Mouse (Mus musculus): Measurements from ENCODE around the gene Cenps.

The Cenps gene

DNA sequence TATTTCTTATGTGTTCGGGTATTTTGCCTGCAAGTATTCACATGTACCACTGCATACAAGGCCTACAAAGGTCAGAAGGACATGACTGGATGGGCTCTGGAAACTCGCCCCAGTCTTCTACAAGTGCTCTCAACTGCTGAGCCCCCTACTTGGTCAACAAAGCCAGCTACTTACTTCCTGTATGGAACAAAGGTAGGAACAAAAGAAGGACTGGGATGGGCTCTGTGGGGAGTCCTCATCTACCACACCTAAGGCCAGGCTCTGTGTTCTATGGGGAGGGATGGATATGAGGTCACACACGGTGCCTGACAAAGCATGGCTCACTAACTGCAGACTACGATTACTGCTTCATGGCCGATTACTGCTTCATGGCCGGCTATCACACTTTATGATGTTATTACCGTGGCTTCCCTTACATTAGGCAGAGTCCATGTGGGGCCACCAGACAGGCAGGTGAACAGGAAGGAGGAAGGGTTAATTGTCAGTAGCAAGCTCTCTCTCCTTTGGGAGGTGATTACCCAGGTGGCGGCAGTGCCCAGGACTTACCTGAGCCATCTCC is 20.1 kb upstream of the Cenps start:
- peak; percentile 89 for DNase-seq (ENCODE audit: low read depth, low spot score)

DNA sequence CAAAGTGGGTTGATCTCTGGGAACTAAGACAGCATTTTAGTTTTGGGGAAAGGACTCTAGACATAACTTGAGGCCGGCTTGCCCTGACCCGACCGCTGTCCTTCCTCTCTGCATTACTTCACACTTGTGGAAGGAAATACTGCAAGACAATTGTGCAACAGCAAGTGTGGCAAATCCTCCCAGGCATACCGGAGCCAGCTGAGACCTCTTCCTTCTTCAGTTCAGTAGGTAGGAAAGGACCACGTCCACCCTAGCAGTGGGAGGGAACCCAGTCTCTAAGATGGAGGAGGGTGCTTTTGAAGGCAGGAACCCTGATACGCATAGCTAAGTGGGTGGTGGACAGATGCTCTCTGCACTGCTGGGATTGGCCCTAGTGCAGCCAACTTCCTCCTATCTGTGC is 18.3 kb upstream of the Cenps start:
- DNase-seq (ENCODE audit: low read depth, low spot score) = no peak

DNA sequence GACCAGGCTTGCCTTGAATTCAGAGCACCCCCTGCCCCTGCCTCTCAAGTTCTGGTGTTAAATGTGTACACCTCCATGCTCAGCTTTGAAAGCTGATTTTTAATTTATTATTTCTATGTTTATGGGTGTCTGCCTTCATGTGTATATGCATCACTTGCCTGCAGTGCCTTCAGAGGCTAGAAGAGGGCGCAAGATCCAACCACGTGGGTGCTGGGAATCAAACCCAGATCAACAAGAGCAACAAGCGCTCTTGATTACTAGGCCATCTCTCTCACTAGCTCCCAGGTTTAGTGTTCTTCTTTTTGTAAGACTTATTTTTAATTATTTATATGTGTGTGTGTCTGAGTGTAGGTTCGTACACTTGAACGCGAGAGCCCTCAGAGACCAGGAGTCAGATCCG is 17.4 kb upstream of the Cenps start:
- DNase-seq (ENCODE audit: low read depth, low spot score) = no peak

DNA sequence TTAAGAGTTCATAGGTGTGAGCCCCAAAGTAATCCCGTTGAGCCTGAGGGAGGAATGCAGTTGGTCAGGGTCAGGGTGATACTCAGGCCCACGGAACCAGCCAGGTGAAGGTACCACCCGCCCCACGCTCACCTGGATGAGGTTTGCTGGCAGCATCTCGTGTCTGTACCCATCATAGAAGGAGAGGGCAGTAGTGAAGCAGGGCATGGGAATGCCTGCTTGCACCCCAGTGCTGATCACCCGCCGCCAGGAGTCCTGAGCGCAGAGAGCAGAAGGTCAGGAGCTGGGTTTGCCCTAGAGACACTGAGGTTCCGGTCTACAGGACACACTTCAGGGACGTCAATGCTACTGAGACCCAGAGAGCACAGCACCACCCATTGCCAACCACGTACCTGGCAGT is 13.3 kb upstream of the Cenps start:
- DNase-seq (ENCODE audit: low read depth, low spot score) = no peak

DNA sequence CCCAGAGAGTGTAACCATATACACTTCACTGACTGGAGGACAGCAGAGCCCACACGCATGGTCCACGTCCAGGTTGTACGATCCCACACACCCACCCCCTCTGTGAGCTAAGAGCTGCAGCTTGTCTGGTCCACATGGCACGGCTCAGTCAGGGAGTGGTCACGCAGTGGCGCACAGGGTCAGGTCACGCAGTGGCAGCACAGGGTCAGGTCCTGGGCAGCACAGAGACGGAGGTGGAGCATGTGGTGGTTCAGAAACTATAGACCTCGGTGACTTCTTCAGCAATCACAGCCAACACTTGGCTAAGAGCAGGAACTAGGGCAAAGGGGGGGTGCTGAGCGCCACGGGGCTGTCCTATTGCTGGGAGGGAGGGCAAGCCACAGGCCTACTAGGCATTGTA is 12.8 kb upstream of the Cenps start:
- DNase-seq (ENCODE audit: low read depth, low spot score) = no peak

DNA sequence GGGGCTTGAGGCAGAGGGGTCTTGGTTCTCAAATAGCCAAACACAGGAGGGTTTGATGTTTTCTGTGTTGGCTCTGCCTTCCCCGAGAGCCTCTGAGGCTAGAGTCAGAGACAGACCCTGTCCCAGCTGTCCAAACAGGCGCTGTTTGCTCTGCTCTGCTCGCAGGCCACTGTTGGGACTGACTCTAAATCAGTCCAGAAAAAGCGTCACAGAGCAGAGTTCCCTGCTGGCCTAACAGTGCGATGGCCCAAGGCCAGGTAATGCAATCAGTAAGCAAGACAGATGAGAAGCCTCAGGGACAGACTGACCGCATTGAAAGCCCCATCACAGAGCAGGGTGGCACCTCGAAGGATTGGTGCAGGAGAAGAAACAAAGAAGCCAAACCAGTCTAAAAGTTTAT is 12.2 kb upstream of the Cenps start:
- no peak for DNase-seq (ENCODE audit: low read depth, low spot score)

DNA sequence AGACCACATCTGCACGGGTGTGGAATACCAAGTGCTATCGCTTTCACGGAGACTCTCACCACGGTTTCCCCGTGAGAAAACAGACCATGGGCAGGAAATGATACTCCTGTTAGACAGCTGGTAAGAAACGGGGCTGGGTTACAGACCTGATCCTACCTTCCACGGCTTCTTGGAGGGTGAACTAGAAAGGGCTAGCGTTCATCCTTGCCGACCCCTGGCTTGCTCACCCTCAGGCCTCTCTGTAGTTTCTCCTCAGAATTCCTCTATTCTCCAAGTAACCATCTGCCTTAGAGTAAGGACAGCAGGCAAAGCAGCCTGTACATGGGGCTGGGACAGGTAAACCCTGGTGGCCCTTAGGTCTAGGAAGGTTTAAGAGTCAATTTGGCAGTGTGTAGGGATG is 11.8 kb upstream of the Cenps start:
- DNase-seq (ENCODE audit: low read depth, low spot score) = no peak

DNA sequence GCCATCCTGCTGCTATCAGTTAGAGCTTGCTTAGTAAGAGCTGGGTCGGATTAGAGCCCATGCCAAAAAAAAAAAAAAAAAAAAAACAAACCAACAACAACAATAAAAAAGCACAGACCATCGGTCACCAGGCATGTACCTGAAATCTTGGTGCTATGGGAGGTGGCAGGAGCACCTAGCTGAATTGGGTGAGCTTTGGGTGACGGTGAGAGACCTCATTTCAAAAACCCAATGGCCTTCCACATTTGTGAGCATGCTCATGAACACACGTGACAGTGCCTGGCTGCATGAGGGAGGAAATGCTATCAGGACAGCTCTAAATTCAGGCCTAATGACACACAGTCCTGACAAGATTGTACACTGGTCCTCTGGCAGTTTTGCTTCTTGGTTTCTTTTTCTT is 10.7 kb upstream of the Cenps start:
- no peak for DNase-seq (ENCODE audit: low read depth, low spot score)

DNA sequence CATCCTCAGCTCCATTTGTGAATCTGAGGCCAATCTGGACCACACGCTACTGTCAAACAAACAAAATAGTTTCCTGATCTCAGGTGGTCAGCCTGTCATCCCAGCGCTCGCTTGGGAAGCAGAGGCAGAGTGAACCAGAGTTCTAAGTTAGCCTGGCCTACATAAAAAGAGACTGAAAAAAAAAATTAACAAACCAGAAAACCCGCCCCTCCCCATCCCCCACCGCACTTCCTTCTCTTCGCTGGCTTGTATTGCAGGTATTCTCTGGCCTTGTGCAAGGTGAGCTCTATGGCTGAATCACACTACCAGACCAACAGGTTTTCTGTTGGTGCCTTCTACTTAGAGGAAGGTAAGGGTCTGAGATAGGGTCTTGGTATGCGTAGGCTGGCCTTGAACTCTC is 10.1 kb upstream of the Cenps start:
- DNase-seq (ENCODE audit: low read depth, low spot score) = no peak

DNA sequence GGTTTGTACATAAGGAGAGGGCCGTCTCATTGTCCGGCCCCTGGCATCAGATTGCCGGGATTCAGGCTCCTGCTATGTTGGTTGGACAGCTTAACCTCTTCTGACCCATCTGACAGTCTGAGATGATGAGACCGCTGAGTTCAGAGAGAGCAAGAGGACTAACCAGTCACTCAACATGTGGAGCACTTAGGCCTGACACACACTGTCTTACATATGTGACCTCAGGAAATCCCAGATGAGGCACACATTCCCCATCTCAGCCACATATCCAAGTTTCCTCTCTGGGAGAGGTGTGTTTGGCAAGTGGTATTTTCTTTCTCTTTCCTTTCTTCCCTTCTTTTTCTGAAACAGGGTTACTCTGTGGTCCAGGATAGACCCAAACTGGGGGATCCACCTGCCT is 7.7 kb upstream of the Cenps start:
- DNase-seq (ENCODE audit: low read depth, low spot score) = no peak

DNA sequence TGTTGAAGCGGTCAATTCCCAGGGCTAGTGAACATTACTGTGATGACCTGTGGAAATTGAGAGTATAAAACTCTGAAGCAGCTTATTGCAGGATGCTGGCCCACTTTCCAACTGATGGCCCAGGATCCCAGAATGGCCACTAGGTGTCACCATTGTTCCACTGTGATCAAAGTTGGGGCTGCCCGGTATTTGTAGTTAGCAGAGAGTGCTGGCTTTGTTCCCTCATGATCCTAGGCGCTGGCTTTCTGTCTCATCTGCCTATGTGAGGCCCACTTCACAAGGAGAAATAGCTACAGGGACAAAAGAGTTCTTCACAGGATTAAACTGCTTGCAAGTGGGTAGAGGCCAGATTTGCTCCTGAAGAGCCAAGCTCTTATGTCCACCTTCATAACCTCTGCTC is 7.0 kb upstream of the Cenps start:
- peak; percentile 77 for DNase-seq (ENCODE audit: low read depth, low spot score)

DNA sequence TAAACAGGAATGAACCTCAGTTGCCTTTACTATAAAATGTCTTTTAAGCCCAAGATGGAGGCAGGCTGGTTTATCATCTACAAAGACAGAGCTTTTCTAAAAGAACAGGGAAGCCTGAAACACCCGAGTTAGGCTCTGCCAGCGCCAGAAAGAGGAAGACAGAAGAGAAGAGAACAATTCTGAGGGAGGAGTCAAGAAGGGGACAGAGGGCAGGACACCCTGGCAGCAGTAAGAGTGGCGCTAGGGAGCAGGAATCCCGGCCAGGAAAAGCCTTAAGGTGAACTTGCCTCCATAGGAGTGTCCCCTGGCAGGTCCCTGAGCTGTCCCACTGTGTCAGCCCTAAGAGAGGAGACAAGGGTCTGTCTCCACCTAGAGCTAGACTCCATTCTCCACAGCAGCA is 6.2 kb upstream of the Cenps start:
- DNase-seq (ENCODE audit: low read depth, low spot score) = no peak

DNA sequence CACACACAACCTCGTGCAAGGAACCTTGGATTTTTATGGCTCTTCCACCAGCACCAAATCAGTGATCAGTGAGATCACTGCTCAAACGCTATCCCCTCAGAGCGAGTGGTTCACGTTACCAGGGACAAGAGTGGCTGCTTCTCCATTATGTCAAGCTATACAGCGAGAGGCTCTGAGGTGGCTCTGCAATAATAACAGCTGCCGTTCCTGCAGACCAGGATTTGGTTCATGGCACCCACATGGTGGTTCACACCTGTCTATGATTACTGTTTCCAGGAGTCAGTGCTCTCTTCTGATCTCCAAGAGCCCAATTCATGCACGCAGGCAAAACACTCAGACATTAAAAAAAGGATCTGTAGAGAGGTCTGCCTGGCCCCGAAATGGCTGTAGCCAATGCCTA is 1.1 kb upstream of the Cenps start:
- no peak for DNase-seq (ENCODE audit: low read depth, low spot score)

DNA sequence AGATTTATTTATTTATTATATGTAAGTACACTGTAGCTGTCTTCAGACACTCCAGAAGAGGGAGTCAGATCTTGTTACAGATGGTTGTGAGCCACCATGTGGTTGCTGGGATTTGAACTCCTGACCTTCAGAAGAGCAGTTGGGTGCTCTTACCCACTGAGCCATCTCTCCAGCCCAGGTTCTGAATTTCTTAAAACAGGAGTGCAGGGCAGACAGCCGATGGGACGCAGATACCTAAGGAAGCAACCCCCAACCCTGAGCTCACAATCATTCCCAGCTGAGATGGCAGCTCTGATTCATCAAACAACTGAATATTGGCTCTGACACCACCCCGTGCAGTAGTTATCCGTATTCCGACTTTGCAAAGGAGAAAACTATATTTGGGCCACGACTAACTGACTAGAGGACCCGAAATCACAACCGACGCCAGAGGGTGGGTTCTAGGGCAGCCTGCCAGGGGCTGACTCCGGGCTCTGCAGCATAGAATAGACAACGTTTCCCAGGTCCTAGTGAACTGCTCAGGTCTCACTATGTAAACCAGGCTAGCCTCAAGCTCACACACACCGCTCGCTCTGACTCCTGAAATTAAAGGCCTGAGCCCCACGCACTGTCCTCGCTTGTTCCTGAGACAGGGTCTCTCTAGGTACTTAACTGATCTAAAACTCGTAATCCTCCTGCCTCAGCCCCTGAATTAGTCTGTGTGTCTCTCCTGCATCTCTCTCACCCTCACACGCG is 1.1 kb downstream of the Cenps start:
- DNase-seq (ENCODE audit: low read depth, low spot score) = no peak

DNA sequence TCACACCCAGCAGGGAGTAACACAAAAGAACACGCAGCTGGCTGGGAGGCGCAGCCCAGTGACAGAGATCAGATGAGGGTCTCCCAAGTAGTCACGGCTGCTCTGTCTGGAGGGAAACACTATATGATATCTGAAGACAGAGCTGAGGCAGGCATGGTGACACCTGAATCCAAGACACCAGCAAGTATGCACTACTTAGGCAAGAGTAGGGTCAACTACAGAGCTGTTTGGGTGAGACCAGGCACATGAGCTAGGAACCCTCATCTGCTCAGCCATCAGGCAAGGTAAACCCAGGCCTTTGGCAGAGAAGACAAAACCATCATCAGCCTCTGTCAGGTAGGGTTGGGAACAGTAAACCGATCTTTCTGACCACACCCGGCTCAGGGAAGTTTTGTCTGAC is 4.0 kb downstream of the Cenps start:
- no peak for DNase-seq (ENCODE audit: low read depth, low spot score)

DNA sequence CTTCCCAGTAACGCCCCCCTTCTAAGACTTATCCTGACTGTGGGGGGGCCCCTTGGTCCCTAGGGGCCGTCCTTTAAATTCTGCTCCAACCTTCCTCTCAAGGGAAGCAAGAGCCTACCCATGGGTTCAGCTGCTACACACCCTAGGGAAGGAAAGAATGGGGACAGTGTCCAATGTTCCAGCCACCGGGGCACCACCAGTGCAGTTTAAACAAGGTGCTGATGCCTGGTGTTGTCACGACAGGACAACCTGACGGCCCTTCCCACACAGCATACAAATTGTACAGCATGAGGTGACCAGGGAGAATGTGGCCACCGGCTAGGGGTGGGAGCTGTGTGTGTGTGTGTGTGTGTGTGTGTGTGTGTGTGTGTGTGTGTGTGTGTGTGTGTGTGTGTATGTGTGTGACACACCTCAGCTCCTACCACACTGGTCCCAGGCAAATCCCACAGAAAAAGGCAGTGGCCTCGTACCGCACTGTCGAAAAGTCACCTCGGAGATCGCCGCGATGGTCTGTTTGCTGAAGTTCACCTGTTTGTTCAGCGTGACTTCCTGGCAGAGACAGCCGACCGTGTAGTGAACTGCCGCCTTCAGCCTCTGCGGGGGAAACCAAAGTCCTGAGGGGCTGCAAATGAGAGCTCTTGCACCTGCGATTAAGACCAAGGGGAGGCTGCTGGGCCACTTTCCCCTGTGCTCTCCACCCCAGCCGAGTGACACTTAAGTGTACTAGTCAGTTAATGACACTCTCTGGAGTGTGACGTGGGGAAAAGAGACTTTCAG is 5.5 kb downstream of the Cenps start:
- no peak for DNase-seq (ENCODE audit: low read depth, low spot score)

DNA sequence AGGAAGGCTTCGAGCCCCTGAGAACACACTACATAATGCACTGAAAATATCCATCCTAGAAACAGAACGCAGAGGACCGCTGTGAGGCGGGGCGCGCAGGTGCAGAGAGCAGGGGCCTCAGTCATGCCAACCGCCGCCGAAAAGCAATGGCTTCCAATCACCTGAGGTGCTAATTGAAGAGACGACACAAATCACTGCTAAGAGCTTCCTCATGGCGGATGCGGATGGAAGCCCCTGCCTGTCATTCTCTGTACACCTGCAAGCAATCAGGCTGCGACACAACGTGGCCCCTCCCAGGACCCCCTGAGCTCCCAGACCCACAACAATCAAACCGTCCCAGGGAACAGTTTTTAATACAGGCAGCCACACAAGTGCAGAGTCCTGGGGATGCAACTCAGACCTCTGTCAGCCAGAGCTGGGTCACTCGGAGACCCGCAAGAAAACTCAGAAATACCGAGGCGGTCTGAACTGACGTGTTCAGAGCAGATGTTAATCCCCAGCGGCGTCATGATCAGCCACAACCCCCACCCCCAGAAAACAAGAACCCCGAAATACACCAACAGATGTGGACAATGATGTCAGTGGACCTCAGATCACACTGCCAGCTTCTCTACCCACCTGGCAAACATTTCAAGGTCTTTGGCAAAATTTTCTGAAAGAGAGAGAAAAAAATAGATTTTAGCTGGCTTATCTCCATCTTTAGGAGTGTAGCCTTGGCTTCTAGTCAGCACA is 6.2 kb downstream of the Cenps start:
- DNase-seq (ENCODE audit: low read depth, low spot score) = no peak

DNA sequence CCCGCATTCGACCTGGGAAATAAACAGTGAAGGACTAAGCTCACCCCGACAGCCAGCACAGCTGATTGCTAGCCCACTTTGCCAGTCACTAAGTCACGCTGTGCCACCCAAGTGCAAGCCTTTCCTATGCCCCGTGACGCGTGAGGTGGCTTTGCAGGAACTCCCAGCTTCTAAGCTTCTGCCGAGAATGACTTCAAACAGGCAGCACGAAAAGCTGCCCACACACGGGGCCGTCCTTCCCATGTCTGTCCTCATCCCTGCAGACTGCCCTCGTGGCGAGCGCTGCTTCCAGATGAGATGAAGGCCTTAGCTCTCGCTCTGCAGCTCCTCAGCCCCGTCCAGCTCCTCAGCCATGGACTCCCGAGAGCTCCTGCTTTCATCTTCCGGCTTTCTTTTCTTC is 9.0 kb downstream of the Cenps start:
- DNase-seq (ENCODE audit: low read depth, low spot score) = no peak

DNA sequence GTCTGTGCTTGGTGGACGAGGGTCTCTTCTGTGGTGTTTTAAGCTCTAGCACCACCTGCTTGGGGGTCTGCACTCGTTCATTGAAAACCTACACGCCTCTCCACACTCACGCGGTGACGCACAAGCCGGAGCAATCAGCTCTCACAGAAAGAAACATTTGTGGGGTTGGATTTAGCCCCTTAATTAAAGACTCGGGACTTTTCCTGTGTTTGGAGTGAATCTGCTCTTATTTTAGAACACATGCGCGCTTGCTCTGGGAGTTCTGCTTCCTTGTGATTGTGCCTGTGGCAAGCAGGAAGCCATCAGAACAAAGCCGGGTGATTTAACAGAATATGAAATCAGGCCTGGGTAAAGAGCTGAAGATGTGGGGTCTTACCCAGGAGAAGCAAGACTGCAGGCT is 10.8 kb downstream of the Cenps start, which contains the start of gene Cort:
Gene Cort, minus strand, starts transcription at position 101 of the 400 bp plus-strand sequence.
- no peak for DNase-seq (ENCODE audit: low read depth, low spot score)

DNA sequence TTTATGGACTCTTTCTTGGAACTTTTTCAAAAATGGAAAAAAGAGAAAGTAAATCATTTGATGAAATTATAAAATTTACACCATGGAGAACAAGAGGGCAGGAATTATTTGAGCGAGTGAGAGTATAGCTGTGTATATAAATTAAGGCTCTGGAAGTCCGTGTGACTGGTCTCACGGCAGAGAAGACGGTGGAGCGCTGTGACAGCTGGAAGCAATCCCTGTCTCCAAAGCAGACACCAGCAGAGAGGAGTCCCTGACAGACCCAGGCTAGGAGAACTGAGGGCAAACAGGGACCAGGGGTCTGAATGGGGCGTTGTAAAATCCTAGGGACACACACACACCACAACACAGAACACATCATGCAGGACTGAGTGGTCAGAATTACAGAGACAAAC is 11.3 kb downstream of the Cenps start:
- no peak for DNase-seq (ENCODE audit: low read depth, low spot score)

DNA sequence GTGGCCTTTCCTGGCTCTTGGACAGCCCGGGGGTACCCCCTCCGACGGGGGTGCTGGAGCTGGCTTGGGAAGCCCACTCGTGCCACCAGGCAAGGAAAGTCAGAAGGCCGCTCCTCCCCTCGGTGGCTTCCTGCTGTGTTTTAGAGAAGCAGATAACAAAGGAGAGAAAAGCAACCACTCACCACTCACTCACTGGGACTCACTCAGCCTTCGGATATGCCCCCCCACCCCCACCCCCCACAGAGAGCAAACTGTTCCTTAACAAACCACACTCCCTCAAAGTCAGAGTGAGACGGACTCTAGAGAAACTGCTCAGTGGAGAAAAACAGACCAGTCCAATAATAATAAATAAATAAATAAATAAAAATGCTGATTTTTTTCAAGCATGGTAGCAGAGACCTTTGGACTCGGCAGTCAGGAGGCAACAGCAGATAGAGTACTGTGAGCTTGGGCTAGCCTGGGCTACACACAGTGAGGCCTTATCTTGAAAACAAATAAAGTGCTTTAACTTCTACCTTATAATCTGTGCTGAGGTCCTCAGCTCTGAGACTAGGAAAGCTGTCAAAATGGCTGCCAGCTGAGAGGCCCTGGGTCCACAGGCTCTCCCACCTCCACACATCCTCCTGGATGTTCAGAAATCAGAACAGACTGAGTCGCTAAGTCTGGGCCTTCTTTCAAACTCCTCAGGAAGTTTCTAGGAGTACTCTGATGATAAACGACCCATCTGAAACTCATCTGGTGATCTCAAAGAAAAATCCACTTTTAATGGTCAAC is 11.9 kb downstream of the Cenps start:
- peak; percentile 82 for DNase-seq (ENCODE audit: low read depth, low spot score)

DNA sequence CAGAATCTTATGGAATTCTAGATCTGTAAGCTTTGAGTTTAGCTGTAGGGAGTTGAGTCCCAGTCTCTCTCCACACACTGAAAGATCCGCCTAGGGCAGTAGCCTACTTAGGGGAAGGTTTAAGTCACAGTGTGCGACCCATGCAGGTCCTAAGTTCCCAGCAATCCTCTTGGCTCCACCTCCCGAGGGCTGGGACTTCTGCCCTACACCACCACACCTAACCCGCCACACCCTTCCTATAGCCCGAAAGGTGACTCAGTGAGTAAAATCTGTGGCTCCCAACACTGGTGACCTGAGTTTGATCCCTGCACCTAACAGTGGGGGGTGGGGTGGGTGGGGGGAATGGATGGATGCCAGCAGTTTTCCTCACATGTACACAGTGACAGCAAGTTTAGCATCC is 14.0 kb downstream of the Cenps start:
- DNase-seq (ENCODE audit: low read depth, low spot score) = peak; percentile 89
